Mouse (Mus musculus): ENCODE data around the gene Slc24a3. TPM values are rescaled to one million over a fixed set of nuclear protein-coding genes. Genes with fewer than 3 reads are reported as not detected.

The Slc24a3 gene
- polyA plus RNA-seq, 1 experiment from 2014 or later: 0.81 TPM

- Histone ChIP-seq H3K36me3 (no peaks in the 10 kb centered on the region), H3K4me2 (no peak overlapping the region), H3K9ac (no peak overlapping the region), H3K9me3 (replicated peaks) (no peaks in the 10 kb centered on the region), H3K27ac (no peak overlapping the region), H3K4me1 (replicated peaks) (no peaks in the 10 kb centered on the region), H3K27me3 (no peaks in the 10 kb centered on the region), H3K4me3 (replicated peaks) (no peak overlapping the region)
- ATAC-seq (ENCODE audit: low read depth) (no peak), DNase-seq (no peak)
- WGBS (ENCODE audit: insufficient replicate concordance): 87% methylated on average over 11 of the region's 11 CpGs
These were observed 46.0 kb downstream of the Slc24a3 start for GRCm38 (mm10) chr2:145213587-145213986.

- Histone ChIP-seq H3K4me2 (no peak overlapping the region), H3K9ac (no peak overlapping the region), H3K4me3 (replicated peaks) (no peak overlapping the region), H3K9me3 (replicated peaks) (no peaks in the 10 kb centered on the region), H3K27me3 (no peaks in the 10 kb centered on the region), H3K4me1 (replicated peaks) (no peaks in the 10 kb centered on the region), H3K27ac (no peak overlapping the region), H3K36me3 (no peaks in the 10 kb centered on the region)
- 74% methylated on average over 8 of the region's 8 CpGs for WGBS (ENCODE audit: insufficient replicate concordance)
- ATAC-seq (ENCODE audit: low read depth) (no peak), DNase-seq (no peak)
These were observed 46.7 kb downstream of the Slc24a3 start for GRCm38 (mm10) chr2:145214086-145214831.

- Histone ChIP-seq H3K4me2 (no peak overlapping the region), H3K9ac (no peak overlapping the region), H3K9me3 (replicated peaks) (no peaks in the 10 kb centered on the region), H3K27ac (no peak overlapping the region), H3K36me3 (no peaks in the 10 kb centered on the region), H3K4me3 (replicated peaks) (no peak overlapping the region), H3K4me1 (replicated peaks) (no peaks in the 10 kb centered on the region), H3K27me3 (no peaks in the 10 kb centered on the region)
- DNase-seq (no peak), ATAC-seq (ENCODE audit: low read depth) (no peak)
- WGBS (ENCODE audit: insufficient replicate concordance): 67% methylated on average over 2 of the region's 2 CpGs
These were observed 49.0 kb downstream of the Slc24a3 start for GRCm38 (mm10) chr2:145216580-145216979.

GRCm38 (mm10) chr2:145217422-145217821 lies 49.9 kb downstream of the Slc24a3 start:
- no peak overlapping the region for H3K4me2 ChIP-seq
- WGBS (ENCODE audit: insufficient replicate concordance): 67% methylated on average over 2 of the region's 2 CpGs

GRCm38 (mm10) chr2:145219246-145219645 lies 51.7 kb downstream of the Slc24a3 start:
- Histone ChIP-seq H3K27ac (no peak overlapping the region), H3K36me3 (no peaks in the 10 kb centered on the region), H3K4me3 (replicated peaks) (no peak overlapping the region), H3K9ac (no peak overlapping the region), H3K4me1 (replicated peaks) (no peaks in the 10 kb centered on the region), H3K9me3 (replicated peaks) (no peaks in the 10 kb centered on the region), H3K4me2 (no peak overlapping the region), H3K27me3 (no peaks in the 10 kb centered on the region)
- WGBS (ENCODE audit: insufficient replicate concordance): 62% methylated on average over 6 of the region's 6 CpGs
- DNase-seq: no peak
- ATAC-seq (ENCODE audit: low read depth): no peak

More at GRCm38 (mm10) chr2:145217422-145217821, 49.9 kb downstream of the Slc24a3 start:
- no peak overlapping the region for H3K9ac ChIP-seq
- no peaks in the 10 kb centered on the region for H3K27me3 ChIP-seq
- no peaks in the 10 kb centered on the region for H3K4me1 ChIP-seq (replicated peaks)
- DNase-seq (no peak), ATAC-seq (ENCODE audit: low read depth) (no peak)
- H3K27ac ChIP-seq: no peak overlapping the region
- no peak overlapping the region for H3K4me3 ChIP-seq (replicated peaks)
- H3K9me3 ChIP-seq (replicated peaks): no peaks in the 10 kb centered on the region
- no peaks in the 10 kb centered on the region for H3K36me3 ChIP-seq

- no peak overlapping the region for H3K9ac ChIP-seq
- 62% methylated on average over 4 of the region's 4 CpGs for WGBS (ENCODE audit: insufficient replicate concordance)
- H3K4me2 ChIP-seq: no peak overlapping the region
- no peak overlapping the region for H3K4me3 ChIP-seq (replicated peaks)
- H3K27ac ChIP-seq: no peak overlapping the region
- ATAC-seq (ENCODE audit: low read depth) (no peak), DNase-seq (no peak)
- H3K27me3 ChIP-seq: no peaks in the 10 kb centered on the region
- no peaks in the 10 kb centered on the region for H3K9me3 ChIP-seq (replicated peaks)
- H3K36me3 ChIP-seq: no peaks in the 10 kb centered on the region
- peaks cover 8% of the 10 kb centered on the region for H3K4me1 ChIP-seq (replicated peaks)
These were observed 56.1 kb downstream of the Slc24a3 start for GRCm38 (mm10) chr2:145223646-145224045.

GRCm38 (mm10) chr2:145225640-145226039 lies 58.1 kb downstream of the Slc24a3 start:
- ATAC-seq (ENCODE audit: low read depth) (no peak), DNase-seq (no peak)
- Histone ChIP-seq H3K27me3 (no peaks in the 10 kb centered on the region), H3K4me2 (no peak overlapping the region), H3K9ac (no peak overlapping the region), H3K36me3 (no peaks in the 10 kb centered on the region), H3K27ac (no peak overlapping the region), H3K4me3 (replicated peaks) (no peak overlapping the region), H3K9me3 (replicated peaks) (no peaks in the 10 kb centered on the region), H3K4me1 (replicated peaks) (peaks cover 8% of the 10 kb centered on the region)
- WGBS (ENCODE audit: insufficient replicate concordance): 33% methylated on average over 3 of the region's 3 CpGs

GRCm38 (mm10) chr2:145226100-145226499 lies 58.5 kb downstream of the Slc24a3 start:
- no peak overlapping the region for H3K4me3 ChIP-seq (replicated peaks)
- ATAC-seq (ENCODE audit: low read depth): peak; percentile 73
- H3K36me3 ChIP-seq: no peaks in the 10 kb centered on the region
- H3K9me3 ChIP-seq (replicated peaks): no peaks in the 10 kb centered on the region
- no peak overlapping the region for H3K9ac ChIP-seq
- H3K27ac ChIP-seq: peak overlapping the region; percentile 11; the same call in 1 of the 2 replicates
- H3K4me2 ChIP-seq: no peak overlapping the region
- DNase-seq: no peak
- H3K27me3 ChIP-seq: no peaks in the 10 kb centered on the region
- 15% methylated on average over 1 of the region's 1 CpGs for WGBS (ENCODE audit: insufficient replicate concordance)
- H3K4me1 ChIP-seq (replicated peaks): peaks cover 8% of the 10 kb centered on the region

GRCm38 (mm10) chr2:145227351-145227750 lies 59.8 kb downstream of the Slc24a3 start:
- H3K4me1 ChIP-seq (replicated peaks): peaks cover 8% of the 10 kb centered on the region
- no peak overlapping the region for H3K4me3 ChIP-seq (replicated peaks)
- no peak overlapping the region for H3K9ac ChIP-seq
- ATAC-seq (ENCODE audit: low read depth) (no peak), DNase-seq (no peak)
- no peak overlapping the region for H3K4me2 ChIP-seq
- H3K9me3 ChIP-seq (replicated peaks): no peaks in the 10 kb centered on the region
- no peaks in the 10 kb centered on the region for H3K36me3 ChIP-seq
- 73% methylated on average over 5 of the region's 5 CpGs for WGBS (ENCODE audit: insufficient replicate concordance)
- H3K27ac ChIP-seq: no peak overlapping the region
- no peaks in the 10 kb centered on the region for H3K27me3 ChIP-seq

- ATAC-seq (ENCODE audit: low read depth): peak; percentile 88
- no peak overlapping the region for H3K9ac ChIP-seq
- peaks cover 23% of the 10 kb centered on the region for H3K4me1 ChIP-seq (replicated peaks)
- no peaks in the 10 kb centered on the region for H3K27me3 ChIP-seq
- H3K36me3 ChIP-seq: no peaks in the 10 kb centered on the region
- peak overlapping the region; percentile 24 for H3K27ac ChIP-seq
- no peak for DNase-seq
- no peak overlapping the region for H3K4me3 ChIP-seq (replicated peaks)
- no peak overlapping the region for H3K4me2 ChIP-seq
- no peaks in the 10 kb centered on the region for H3K9me3 ChIP-seq (replicated peaks)
- 47% methylated on average over 6 of the region's 6 CpGs for WGBS (ENCODE audit: insufficient replicate concordance)
These were observed 65.4 kb downstream of the Slc24a3 start for GRCm38 (mm10) chr2:145232764-145233484.

GRCm38 (mm10) chr2:145233547-145234398 lies 66.2 kb downstream of the Slc24a3 start:
- no peaks in the 10 kb centered on the region for H3K36me3 ChIP-seq
- H3K4me2 ChIP-seq: no peak overlapping the region
- no peak overlapping the region for H3K4me3 ChIP-seq (replicated peaks)
- peak overlapping the region; percentile 24 for H3K27ac ChIP-seq
- H3K9ac ChIP-seq: no peak overlapping the region
- no peak for DNase-seq
- no peaks in the 10 kb centered on the region for H3K9me3 ChIP-seq (replicated peaks)
- 5% methylated on average over 7 of the region's 7 CpGs for WGBS (ENCODE audit: insufficient replicate concordance)
- H3K4me1 ChIP-seq (replicated peaks): peaks cover 23% of the 10 kb centered on the region
- peak; percentile 43 for ATAC-seq (ENCODE audit: low read depth)
- no peaks in the 10 kb centered on the region for H3K27me3 ChIP-seq
